Mouse (Mus musculus) small intestine, adult 10 weeks (tissue): ENCODE data around the gene Gm37419. TPM values are rescaled to one million over a fixed set of nuclear protein-coding genes. Genes with fewer than 3 reads are reported as not detected.

Experiments
- polyA plus RNA-seq: library from polyadenylated mRNA; stranded (reverse); fragments of 350-450 nt; fragmentation: Illumina TruSeq; extraction: RNeasy Lipid Tissue Mini Kit (QIAGEN cat#74804); gene quantifications from one replicate; pipeline ENCODE4 v1.2.3, GENCODE M21; 2014; ENCODE audit warnings: low replicate concordance

Gm37419 gene
- not detected for polyA plus RNA-seq

DNA sequence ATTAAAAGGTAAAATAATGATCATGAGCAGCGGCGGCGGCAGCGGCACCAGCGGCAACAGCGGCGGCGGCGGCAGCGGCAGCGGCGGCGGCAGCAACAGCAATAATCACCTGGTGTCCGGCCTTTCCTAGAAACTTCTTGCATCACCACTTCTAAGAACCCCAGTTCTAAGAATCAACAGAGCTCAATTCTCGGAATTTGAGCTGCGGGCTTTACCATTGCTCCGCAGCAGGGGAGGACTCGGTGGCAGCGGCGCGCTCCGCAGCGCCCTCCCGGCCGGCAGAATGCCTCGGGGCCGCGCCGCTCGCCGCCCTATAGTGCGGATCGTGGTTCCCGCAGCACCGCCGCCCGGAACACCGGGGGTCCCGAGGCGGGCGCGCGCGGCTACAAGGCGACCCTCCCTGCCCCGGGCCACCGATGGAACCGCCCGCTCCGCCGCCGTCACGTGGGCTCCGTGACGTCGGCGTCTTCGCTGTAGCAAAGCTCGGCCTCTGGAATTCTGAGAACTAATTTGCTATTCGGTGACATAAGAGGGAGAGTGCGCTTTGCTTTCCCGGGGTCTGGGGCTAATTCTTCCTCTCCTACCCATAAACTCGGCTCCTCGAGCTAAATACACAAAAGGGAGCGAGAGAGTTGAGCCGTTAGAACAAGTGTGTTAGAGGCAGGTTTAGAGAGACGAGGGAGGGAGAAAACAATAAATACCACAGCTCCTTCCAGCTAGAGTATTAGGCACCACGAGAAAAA, at the start of gene Gm37419, which contains the start of gene Bcl6:
Gene Gm37419 (plus strand): TSS at position 17 of the 743 bp plus-strand sequence.
Gene Bcl6 (minus strand): TSS at position 387 of the 743 bp plus-strand sequence.

Other genes starting within 250 kb of the Gm37419 start
- 31.2 TPM for gene Sst, start 97.5 kb upstream of the Gm37419 start, polyA plus RNA-seq
- gene Rtp2, start 56.1 kb upstream of the Gm37419 start, polyA plus RNA-seq = not detected
- 7.9 TPM for gene Bcl6, start 370 bp downstream of the Gm37419 start, polyA plus RNA-seq